Mouse (Mus musculus): ENCODE data around the gene P2ry2.

DNA sequence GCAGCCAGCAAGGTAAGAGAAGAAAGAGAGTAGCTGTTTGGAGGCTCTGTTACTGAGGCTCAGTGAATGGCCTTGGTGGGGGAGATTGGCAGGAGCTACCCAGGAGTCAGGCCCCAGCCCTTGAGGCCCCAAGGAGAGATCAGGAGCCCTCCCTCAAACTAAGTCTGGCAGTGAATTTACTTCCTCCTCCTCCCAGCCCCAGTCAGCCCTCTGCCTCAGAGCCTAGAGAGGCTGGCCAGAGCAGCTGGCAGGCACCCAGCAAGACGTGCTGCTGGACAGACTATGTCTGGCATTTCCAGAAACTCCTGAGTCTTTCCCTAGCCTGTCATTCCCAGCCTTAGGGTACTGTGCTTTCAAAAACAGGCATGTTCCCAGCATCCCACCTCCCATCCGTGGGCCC, 33.5 kb downstream of the P2ry2 start:
- no peak for TF ChIP-seq POLR2A (IDR thresholded peaks at IDR 0.05; ENCODE audit: low read depth, low read length)
- TF ChIP-seq MEF2A (IDR thresholded peaks at IDR 0.05; ENCODE audit: borderline replicate concordance, low read depth, low read length): no peak
- TF ChIP-seq EP300 (IDR thresholded peaks at IDR 0.05; ENCODE audit: low read length): no peak
- no peak for TF ChIP-seq CTCF (conservative IDR thresholded peaks at IDR 0.05 in 1 of 2, IDR thresholded peaks at IDR 0.05 in 1 of 2; ENCODE audit: low read depth in 2 of 2, low read length in 2 of 2)
- no peak for TF ChIP-seq USF2 (conservative IDR thresholded peaks at IDR 0.05; ENCODE audit: low read depth, low read length)
- TF ChIP-seq POLR2AphosphoS2 (IDR thresholded peaks at IDR 0.05; ENCODE audit: low read depth, low read length): no peak
- TF ChIP-seq USF1 (IDR thresholded peaks at IDR 0.05; ENCODE audit: low read depth, low read length): no peak
- TF ChIP-seq BHLHE40 (IDR thresholded peaks at IDR 0.05; ENCODE audit: low read depth, low read length): no peak
- no peak for TF ChIP-seq ZNF384 (IDR thresholded peaks at IDR 0.05; ENCODE audit: low read depth, low read length)
- no peak for TF ChIP-seq SMC3 (IDR thresholded peaks at IDR 0.05; ENCODE audit: low read depth, low read length)
- no peak for TF ChIP-seq E2F4 (IDR thresholded peaks at IDR 0.05; ENCODE audit: insufficient replicate concordance, low read depth, low read length)
- TF ChIP-seq ZKSCAN1 (IDR thresholded peaks at IDR 0.05; ENCODE audit: borderline replicate concordance, low read depth, low read length): no peak
